Mouse (Mus musculus) MEL-GATA-1-ER (cell line): Measurements from ENCODE around the gene Afap1l2.

ENCODE experiments used
- DNase-seq: peaks from one replicate; pipeline ENCODE4 v3.0.0-alpha.2; 2012; ENCODE audit warnings: low read depth; ENCODE audit errors: extremely low read depth

Afap1l2 gene

DNA sequence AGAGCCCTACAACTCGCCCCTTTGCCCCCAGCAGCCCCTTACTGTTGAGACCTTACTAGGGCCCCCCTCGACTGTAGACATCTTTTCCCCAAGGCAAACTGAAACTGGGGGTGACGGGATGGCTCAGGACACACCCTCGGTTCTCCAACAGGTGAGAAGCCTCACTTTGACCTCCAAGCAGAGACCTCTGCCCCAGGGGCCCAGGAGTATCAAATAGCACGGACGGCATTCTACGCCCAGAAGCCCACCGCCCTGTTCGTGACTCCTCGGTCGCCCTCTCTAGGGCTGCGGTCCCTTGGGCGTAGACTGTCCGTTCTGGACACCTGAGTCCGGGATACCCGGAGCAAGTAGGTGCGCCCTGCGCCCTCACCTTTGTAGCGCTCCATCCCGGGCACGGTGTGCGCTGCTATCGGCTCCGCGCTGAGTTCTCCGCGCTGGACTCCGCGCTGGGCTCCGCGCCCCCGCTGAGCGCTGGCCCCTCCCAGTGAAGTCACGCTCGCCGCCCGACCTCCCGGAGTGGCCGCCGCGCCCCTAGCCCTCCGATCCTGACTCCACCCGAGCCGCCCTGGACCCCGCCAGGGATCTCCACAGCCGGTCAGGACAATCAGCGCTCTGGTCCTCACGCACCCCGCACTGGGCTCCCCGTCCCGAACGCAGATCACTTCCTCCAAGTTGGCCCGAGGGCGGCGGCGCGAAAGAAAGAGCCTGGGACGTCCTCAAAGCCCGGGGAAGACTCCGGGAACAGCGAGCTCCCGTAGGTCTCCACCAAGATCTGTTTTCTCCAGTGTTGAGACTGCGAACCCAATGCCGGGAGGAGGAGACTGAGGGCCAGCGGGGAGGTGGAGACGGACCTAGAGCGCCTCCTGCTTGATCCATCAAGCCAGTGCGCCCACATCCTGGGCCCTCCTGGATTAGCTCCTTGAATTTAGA, at the start of gene Afap1l2:
Afap1l2 (minus strand) TSS at position 448 of the 930 bp plus-strand sequence.
- no peak for DNase-seq

GRCm38 (mm10) chr19:57057568-57057967, 49.5 kb upstream of the Afap1l2 start:
- no peak for DNase-seq

DNA sequence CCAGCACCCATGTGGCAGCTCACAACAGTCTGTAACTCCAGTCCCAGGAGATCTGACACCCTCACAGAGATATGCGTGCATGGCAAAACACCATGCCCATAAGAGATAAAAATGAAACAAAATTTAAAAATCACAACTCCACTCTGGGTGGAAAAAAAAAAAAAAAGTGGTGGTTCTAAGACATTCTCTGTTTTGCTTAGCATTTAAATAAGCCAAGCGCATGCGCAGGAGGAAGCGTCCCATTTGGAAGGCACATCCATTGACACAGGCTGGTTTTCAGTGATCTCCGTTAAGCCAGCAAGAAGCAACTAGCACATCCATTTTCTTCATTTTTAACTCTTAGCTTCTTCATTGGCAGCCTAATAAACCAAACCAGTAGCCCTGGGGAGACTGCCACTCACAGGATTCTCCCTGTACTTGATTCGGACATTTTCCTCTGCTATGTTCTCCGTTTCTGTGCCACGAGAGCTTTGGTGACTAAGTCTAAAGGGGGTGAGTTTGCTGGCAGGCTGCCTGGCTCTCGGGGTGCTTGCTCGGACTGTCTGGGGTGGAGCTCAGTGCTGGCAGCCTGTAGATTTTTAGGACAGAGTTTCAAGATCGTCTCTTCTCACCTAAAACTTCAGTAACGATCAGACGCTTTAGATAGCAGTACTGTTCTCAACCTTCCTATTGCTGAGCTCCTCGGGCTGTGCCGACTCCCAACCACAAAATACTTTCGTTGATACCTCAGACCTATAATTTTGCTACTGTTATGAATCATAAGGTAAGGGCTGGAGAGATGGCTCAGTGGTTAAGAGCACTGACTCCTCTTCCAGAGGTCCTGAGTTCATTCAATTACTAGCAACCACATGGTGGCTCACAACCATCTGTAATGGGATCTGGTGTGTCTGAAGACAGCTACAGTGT, 47.4 kb upstream of the Afap1l2 start:
- no peak for DNase-seq

DNA sequence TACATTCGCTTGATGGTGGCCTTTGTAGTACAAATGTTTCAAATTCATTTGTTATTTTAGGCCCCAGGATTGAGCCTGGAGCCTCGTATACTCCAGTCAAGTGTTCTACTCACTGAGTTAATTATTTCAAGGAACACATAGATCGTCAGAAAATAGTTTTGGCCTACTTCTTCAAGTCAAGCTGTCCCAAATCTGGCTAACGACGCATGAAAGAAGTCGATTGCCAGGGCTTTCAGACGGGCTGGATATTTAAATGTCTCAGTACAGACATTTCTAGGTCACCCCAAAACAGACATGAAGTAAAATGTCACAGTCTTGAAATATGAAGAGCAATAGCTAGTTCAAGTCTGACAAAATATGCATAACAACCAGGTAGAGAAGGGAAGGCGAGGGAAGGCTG, 44.9 kb upstream of the Afap1l2 start:
- no peak for DNase-seq

- DNase-seq: no peak
Observed at GRCm38 (mm10) chr19:57052016-57052415, 44.0 kb upstream of the Afap1l2 start.

DNA sequence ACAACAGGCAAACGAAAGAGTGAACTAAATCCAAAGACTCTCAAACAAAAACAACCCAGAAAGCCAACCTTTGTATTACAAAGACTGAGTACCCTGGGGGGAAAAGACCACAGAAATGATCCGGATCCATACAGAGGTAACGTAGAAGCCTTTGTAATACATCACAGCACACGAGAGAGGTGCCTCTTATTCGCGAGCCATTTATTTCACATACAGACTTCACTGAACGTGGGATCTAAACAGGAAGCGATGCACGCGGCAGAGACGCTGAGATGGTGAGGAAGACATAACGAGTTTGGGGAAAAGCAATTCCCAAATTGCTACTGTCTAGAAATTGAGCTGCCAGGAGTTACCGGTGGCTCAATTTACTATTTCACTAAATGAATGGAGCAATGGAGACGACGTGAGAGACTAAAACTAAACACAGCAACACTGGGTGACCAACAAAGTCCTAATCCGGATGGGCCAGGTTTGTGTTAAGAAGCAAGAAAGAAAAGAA, 41.6 kb upstream of the Afap1l2 start:
- DNase-seq: no peak

- DNase-seq: no peak
Observed at GRCm38 (mm10) chr19:57047671-57048320, 39.8 kb upstream of the Afap1l2 start.

- no peak for DNase-seq
Observed at GRCm38 (mm10) chr19:57039258-57039657, 31.2 kb upstream of the Afap1l2 start.

GRCm38 (mm10) chr19:57036860-57037259, 28.8 kb upstream of the Afap1l2 start:
- no peak for DNase-seq

GRCm38 (mm10) chr19:57031582-57031981, 23.6 kb upstream of the Afap1l2 start:
- no peak for DNase-seq

DNA sequence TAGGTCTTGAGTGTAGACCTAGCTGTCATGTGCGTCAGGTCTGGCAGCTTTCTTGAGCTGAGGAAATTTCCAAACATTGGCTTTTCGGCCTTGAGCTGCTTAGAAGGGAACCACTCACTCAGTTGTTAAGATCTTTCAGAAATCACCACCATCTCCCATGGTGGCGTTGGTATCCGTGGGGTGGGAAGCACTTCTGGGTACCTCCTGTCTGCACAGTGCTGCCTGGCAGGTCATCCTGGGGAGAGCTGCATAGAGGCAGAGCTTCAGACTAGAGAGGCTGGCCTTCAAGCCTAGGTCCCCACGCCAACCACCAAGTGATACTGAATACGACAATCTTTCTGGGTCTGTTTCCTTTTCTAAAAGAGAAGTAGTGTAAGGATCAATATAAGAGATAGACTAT, 21.4 kb upstream of the Afap1l2 start:
- DNase-seq: no peak

DNA sequence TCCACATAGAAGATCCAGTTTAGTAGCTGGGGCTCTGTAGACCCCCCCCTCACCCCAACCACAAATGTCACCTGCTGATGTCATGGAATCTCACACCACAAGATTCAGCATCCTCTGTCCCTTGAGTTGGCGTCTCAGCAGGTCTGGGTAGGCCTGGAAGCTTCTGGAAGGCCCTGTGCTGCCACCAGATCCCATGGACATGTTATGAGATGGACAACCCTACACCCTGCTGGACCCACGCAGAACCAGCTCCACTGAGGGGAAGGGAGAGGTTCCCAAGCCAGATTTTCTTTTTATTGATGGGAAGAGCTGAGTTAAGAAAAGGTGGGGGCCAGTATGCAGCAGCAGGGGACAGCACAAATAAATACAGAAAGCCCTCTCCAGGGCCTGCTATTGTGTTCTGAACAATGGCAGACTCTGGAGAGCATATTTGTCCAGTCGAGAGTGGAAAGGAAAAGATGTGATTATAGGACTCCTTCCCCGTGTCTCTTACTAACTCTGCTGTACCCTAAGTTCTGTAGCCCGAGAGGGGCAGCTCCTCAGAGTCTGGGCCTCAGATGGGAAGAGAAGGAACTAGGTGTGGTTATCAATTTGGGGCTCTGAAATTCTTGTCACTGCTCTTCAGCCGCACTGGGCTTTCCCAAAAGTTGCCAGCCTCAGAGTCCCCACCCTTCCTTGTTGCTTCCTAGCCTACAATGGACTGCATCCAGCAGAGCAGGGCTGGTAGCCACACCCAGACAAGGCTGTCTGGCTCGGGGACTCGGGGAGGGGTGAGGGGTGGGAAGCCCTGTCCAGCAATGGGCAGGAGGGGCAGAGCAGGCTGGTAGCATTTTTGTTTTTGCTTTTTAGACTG, 20.5 kb upstream of the Afap1l2 start:
- DNase-seq: no peak

- DNase-seq: no peak
Observed at GRCm38 (mm10) chr19:57026501-57026900, 18.5 kb upstream of the Afap1l2 start.

GRCm38 (mm10) chr19:57017785-57018179, 9.8 kb upstream of the Afap1l2 start:
- DNase-seq: no peak

GRCm38 (mm10) chr19:57016995-57017784, 9.2 kb upstream of the Afap1l2 start:
- DNase-seq: no peak

DNA sequence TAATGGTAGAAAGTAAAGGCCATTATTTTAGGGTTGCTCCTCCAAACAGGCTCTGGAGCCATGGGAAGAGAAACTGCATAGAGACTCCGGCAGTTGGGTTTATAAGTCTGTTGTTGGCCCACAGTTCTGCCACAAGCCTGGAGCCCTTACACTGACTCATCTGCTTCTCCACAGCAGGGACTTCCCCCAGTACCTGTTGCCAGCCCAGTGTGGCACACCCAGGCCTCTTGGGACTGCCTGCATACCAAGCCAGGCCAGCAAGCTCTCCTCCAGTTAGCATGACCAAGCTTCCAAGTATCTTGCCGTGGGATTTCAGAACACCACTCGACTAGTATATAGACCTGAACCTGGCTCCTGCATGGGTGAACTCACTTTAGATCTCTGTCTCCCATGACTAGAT, 6.8 kb upstream of the Afap1l2 start:
- DNase-seq: no peak

GRCm38 (mm10) chr19:57013271-57013677, 5.2 kb upstream of the Afap1l2 start:
- no peak for DNase-seq

DNA sequence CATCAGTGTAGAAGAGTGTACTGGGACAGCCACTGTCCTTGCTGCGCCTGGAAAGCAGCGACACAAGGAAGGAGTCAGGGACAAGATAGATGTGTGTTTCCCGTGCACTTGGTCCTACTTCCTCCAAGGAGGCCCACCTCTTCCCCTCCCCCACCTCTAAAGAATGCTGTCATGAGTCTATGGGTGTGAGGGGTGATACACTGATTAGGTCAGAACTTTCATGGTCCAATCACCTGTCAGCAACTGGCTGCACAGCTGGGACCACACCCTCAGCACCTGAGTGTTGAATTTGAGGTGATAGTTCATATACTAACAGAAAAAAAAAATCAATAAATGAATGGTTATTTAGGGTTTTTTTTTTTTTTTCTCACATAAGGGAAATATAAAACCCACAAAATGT, 4.0 kb upstream of the Afap1l2 start:
- no peak for DNase-seq

DNA sequence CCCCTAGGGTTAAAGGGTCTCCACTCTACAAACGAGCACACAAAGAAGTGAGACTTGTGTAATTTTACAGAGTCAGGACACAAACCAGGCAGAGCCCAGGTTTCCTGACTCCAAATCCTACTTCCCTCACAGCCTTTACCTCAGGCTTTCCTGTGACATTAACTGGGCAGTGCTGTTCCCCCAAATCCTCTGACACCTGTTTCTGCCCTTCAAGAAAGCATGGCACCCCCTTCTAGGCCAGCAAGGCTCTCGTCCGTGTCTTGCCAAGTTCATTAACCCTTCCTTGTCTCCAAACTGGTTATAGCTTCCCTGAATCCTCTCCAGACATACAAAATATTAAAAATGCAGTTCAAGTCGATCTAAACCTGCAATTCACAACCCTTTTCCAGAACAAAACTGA, 2.0 kb upstream of the Afap1l2 start:
- DNase-seq: no peak

- no peak for DNase-seq
Observed at GRCm38 (mm10) chr19:57009653-57010052, 1.6 kb upstream of the Afap1l2 start.
